Mouse (Mus musculus): ENCODE measurements around the gene Phldb1. TPM values are rescaled to one million over a fixed set of nuclear protein-coding genes. Genes with fewer than 3 reads are reported as not detected.

Gene Phldb1
- polyA plus RNA-seq, 1 experiment: 8.4 TPM

GRCm38 (mm10) chr9:44733671-44734523 is 1.1 kb downstream of the Phldb1 start:
- WGBS: 4% methylated on average over 79 of the region's 79 CpGs
- H3K4me3 ChIP-seq (replicated peaks; ENCODE audit: control insufficient read depth, low read depth, low read length): peak overlapping the region; percentile 29
- no peak overlapping the region; the same call in 1 of the 2 replicates for H3K27ac ChIP-seq (ENCODE audit: control insufficient read depth, insufficient read depth, low read depth, low read length, poor library complexity)
- TF ChIP-seq CTCF (IDR thresholded peaks at IDR 0.05; ENCODE audit: control insufficient read depth, insufficient read depth, low read length) (0 out of 2 replicates have a peak, but pooled peaks have one; percentile 0), POLR2A (IDR thresholded peaks at IDR 0.05; ENCODE audit: borderline replicate concordance, control insufficient read depth, low read depth, low read length) (peak; percentile 19; the same call in 1 of the 2 replicates)
- peaks cover 2% of the 10 kb centered on the region for H3K4me1 ChIP-seq (ENCODE audit: control insufficient read depth, insufficient read depth, low read length)

GRCm38 (mm10) chr9:44732921-44733530 is 2.0 kb downstream of the Phldb1 start:
- no peak overlapping the region for H3K4me3 ChIP-seq (replicated peaks; ENCODE audit: control insufficient read depth, low read depth, low read length)
- no peak overlapping the region for H3K27ac ChIP-seq (ENCODE audit: control insufficient read depth, insufficient read depth, low read depth, low read length, poor library complexity)
- TF ChIP-seq POLR2A (IDR thresholded peaks at IDR 0.05; ENCODE audit: borderline replicate concordance, control insufficient read depth, low read depth, low read length) (no peak), CTCF (IDR thresholded peaks at IDR 0.05; ENCODE audit: control insufficient read depth, insufficient read depth, low read length) (no peak)
- H3K4me1 ChIP-seq (ENCODE audit: control insufficient read depth, insufficient read depth, low read length): peaks cover 2% of the 10 kb centered on the region
- 35% methylated on average over 12 of the region's 12 CpGs for WGBS

GRCm38 (mm10) chr9:44732130-44732549 is 2.9 kb downstream of the Phldb1 start:
- WGBS: 41% methylated on average over 5 of the region's 5 CpGs

GRCm38 (mm10) chr9:44727441-44727840 is 7.6 kb downstream of the Phldb1 start:
- Histone ChIP-seq H3K4me1 (ENCODE audit: control insufficient read depth, insufficient read depth, low read length) (no peaks in the 10 kb centered on the region), H3K4me3 (replicated peaks; ENCODE audit: control insufficient read depth, low read depth, low read length) (no peak overlapping the region), H3K27ac (ENCODE audit: control insufficient read depth, insufficient read depth, low read depth, low read length, poor library complexity) (no peak overlapping the region)
- no peak for TF ChIP-seq POLR2A (IDR thresholded peaks at IDR 0.05; ENCODE audit: borderline replicate concordance, control insufficient read depth, low read depth, low read length)
- no peak for TF ChIP-seq CTCF (IDR thresholded peaks at IDR 0.05; ENCODE audit: control insufficient read depth, insufficient read depth, low read length)
- WGBS: 66% methylated on average over 5 of the region's 5 CpGs

More at GRCm38 (mm10) chr9:44732130-44732549, 2.9 kb downstream of the Phldb1 start:
- TF ChIP-seq CTCF (IDR thresholded peaks at IDR 0.05; ENCODE audit: control insufficient read depth, insufficient read depth, low read length): no peak
- TF ChIP-seq POLR2A (IDR thresholded peaks at IDR 0.05; ENCODE audit: borderline replicate concordance, control insufficient read depth, low read depth, low read length): no peak
- no peak overlapping the region for H3K4me3 ChIP-seq (replicated peaks; ENCODE audit: control insufficient read depth, low read depth, low read length)
- H3K27ac ChIP-seq (ENCODE audit: control insufficient read depth, insufficient read depth, low read depth, low read length, poor library complexity): no peak overlapping the region
- H3K4me1 ChIP-seq (ENCODE audit: control insufficient read depth, insufficient read depth, low read length): peaks cover 2% of the 10 kb centered on the region

GRCm38 (mm10) chr9:44726431-44727146 is 8.4 kb downstream of the Phldb1 start:
- H3K27ac ChIP-seq (ENCODE audit: control insufficient read depth, insufficient read depth, low read depth, low read length, poor library complexity): no peak overlapping the region
- WGBS: 84% methylated on average over 10 of the region's 10 CpGs
- no peak overlapping the region for H3K4me3 ChIP-seq (replicated peaks; ENCODE audit: control insufficient read depth, low read depth, low read length)
- TF ChIP-seq CTCF (IDR thresholded peaks at IDR 0.05; ENCODE audit: control insufficient read depth, insufficient read depth, low read length) (no peak), POLR2A (IDR thresholded peaks at IDR 0.05; ENCODE audit: borderline replicate concordance, control insufficient read depth, low read depth, low read length) (no peak)
- peaks cover 1% of the 10 kb centered on the region; the same call in 1 of the 2 replicates for H3K4me1 ChIP-seq (ENCODE audit: control insufficient read depth, insufficient read depth, low read length)

- 84% methylated on average over 2 of the region's 2 CpGs for whole genome bisulfite sequencing
- Histone ChIP-seq H3K4me1 (ENCODE audit: control insufficient read depth, insufficient read depth, low read length) (peaks cover 1% of the 10 kb centered on the region; the same call in 1 of the 2 replicates), H3K27ac (ENCODE audit: control insufficient read depth, insufficient read depth, low read depth, low read length, poor library complexity) (no peak overlapping the region), H3K4me3 (replicated peaks; ENCODE audit: control insufficient read depth, low read depth, low read length) (no peak overlapping the region)
- no peak for TF ChIP-seq CTCF (IDR thresholded peaks at IDR 0.05; ENCODE audit: control insufficient read depth, insufficient read depth, low read length)
- no peak for TF ChIP-seq POLR2A (IDR thresholded peaks at IDR 0.05; ENCODE audit: borderline replicate concordance, control insufficient read depth, low read depth, low read length)
These were observed 10.3 kb downstream of the Phldb1 start for GRCm38 (mm10) chr9:44724665-44725064.

- H3K4me3 ChIP-seq (replicated peaks; ENCODE audit: control insufficient read depth, low read depth, low read length): no peak overlapping the region
- H3K27ac ChIP-seq (ENCODE audit: control insufficient read depth, insufficient read depth, low read depth, low read length, poor library complexity): no peak overlapping the region
- 89% methylated on average over 6 of the region's 6 CpGs for WGBS
- TF ChIP-seq POLR2A (IDR thresholded peaks at IDR 0.05; ENCODE audit: borderline replicate concordance, control insufficient read depth, low read depth, low read length) (no peak), CTCF (IDR thresholded peaks at IDR 0.05; ENCODE audit: control insufficient read depth, insufficient read depth, low read length) (no peak)
- H3K4me1 ChIP-seq (ENCODE audit: control insufficient read depth, insufficient read depth, low read length): peaks cover 1% of the 10 kb centered on the region; the same call in 1 of the 2 replicates
These were observed 10.8 kb downstream of the Phldb1 start for GRCm38 (mm10) chr9:44724223-44724622.

All from bone marrow, adult 2 months (tissue).